Mouse (Mus musculus) bone marrow, adult 2 months (tissue): Measurements from ENCODE around the gene Olfr543.

Experiments used
- CTCF ChIP-seq: fragments of 200-500 bp; IDR thresholded peaks from 2 replicates; pipeline ENCODE4 v1.5.1; 2011; ENCODE audit warnings: low read length, control low read depth; ENCODE audit not compliant: control insufficient read depth, insufficient read depth
- POLR2A ChIP-seq: fragments of 200-500 bp; IDR thresholded peaks from 2 replicates; pipeline ENCODE4 v1.6.1; 2011; ENCODE audit warnings: low read depth, mild to moderate bottlenecking, control low read depth, low read length, borderline replicate concordance; ENCODE audit not compliant: control insufficient read depth

DNA sequence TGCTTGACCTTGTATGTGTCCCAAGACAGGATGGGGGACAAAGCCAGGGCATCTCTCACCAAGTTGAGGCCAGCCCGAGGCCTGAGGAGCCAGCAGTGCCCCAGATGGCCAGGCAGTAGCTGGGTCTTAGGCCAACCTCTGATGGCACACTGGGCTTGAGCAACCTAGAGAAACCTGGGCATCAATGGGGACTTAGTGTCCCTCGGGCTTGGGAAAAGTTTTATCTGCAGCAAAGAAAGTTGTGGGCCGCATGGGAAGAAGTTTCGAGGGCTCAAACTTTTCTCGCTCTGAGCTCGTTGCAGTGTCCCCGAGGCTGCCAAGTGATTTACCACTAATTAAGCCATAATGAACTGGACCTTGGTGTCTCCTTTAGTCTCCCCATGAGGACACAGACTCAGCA is 28.2 kb upstream of the Olfr543 start:
- TF ChIP-seq POLR2A (no peak), CTCF (no peak)
